Mouse (Mus musculus) cortical plate, adult 2 months (tissue): Measurements from ENCODE around the gene Rps6ka5.

Source experiments
- CTCF ChIP-seq: fragments of 200-500 bp; IDR thresholded peaks from 2 replicates; pipeline ENCODE4 v1.5.1; 2011; ENCODE audit warnings: mild to moderate bottlenecking, control low read depth, low read length; ENCODE audit not compliant: insufficient read depth; ENCODE audit errors: extremely low read depth
- POLR2A ChIP-seq: fragments of 200-500 bp; IDR thresholded peaks from 2 replicates; pipeline ENCODE4 v1.6.1; 2011; ENCODE audit warnings: mild to moderate bottlenecking, low read length, control low read depth; ENCODE audit not compliant: insufficient read depth; ENCODE audit errors: extremely low read depth

DNA sequence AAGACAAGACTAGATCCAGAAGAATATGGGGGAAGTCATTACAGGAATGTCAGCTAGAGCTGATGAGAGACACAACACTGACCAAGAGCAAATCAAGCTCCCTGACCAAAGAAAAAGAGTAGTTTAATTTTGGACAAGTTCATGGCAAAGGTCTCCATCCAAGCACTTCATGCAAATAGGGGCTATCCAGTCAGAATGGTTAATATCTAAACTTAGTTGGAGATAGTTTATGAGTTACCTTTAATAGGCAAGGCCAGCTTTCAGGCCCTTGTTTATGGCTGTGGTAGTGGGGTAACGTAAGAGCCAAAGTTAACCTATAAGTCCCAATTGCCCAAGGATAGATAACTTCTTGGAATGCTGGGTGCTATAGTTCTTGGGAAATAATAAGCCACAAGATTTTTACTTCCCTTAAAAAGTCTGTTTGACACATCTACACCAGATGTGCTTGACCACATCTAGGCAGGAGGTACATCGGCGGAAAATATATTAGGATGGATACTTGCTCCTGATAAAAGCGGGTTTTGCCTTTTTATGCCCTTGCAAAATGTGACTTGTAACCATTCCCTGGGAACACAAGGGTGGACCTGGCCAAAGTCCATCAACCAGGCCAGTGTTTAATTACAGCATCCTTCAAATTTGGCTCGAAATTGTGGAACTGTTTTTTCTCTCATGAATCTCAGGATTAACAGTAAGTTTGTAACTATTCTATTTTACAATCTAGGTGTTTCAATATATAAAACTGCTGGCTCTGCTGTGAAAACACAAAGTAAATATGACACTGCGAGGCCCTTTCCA lies 97.5 kb downstream of the Rps6ka5 start:
- TF ChIP-seq CTCF (no peak), POLR2A (no peak)
